Mouse (Mus musculus) mouse embryonic stem cell (cell line): ENCODE measurements around the gene Matk.

Source experiments
- in situ Hi-C, 2 experiments: fragments of 300-500 bp; cut with MboI; formaldehyde crosslinking; loops; 1 replicate in 1 of 2; 3 replicates in 1 of 2; pipeline ENCODE4 v1.14.3; 2019 to 2020; ENCODE audit warnings: low sequenced_read_pairs in 2 of 2, low pct_unique_long_range_greater_than_20kb in 1 of 2, mixed read lengths in 1 of 2; ENCODE audit not compliant: unreplicated experiment in 1 of 2

The Matk gene

DNA sequence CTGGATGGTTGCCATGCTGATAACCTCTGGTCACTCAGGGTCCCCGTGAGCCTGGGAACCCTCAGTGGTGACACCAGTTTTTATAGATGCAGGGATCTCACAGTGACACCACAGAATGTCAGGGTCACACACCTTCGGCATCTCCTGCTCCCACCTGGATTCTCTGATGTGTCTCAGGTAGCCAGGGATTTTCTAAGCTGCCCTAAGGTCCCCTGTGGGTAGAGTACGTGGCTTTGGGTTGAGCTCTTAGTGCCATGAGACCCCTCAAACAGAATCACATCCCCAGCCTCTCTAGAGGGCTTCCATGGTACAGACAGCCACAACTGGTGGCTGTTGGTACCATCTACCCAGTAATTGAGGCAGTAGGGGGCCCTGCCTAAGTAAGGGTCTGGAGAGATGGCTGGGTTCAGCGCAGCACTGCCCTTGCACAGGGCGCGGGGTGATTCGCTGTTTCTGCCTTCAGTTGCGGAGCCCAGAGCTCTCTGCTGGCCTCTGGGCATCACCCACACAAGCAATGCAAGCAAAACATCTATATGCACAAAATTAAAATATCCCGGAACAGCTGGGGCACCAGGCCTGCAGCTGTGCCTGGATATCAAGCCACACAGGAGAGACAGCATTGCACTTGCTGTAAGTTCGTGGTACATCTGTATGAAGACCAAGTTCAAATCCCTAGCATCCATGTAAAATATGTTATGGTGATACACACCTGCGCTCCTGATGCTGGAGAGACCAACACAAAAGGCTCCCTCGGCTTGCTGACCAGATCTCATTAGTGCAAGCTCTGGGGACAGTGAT, 16.1 kb upstream of the Matk start:
- in situ Hi-C loops = no loop called here

DNA sequence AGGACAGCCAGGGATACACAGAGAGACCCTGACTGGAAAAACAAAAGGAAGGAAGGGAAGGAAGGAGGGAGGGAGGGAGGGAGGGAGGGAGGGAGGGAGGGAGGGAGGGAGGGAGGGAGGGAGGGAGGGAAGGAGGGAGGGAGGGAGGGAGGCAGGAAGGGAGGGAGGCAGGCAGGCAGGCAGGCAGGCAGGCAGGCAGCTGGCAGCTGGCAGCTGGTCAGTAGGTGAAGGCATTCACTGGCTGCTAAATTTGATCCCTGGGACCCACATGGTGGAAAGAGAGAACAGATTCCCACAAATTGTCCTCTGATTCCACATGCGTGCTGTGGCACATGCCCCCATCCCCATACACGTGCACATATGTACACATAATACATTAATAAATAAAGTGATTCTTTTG, 14.1 kb upstream of the Matk start:
- in situ Hi-C loops = no loop called here

GRCm38 (mm10) chr10:81240876-81241275, 11.9 kb upstream of the Matk start:
- in situ Hi-C loops = no loop called here

GRCm38 (mm10) chr10:81242021-81242420, 10.7 kb upstream of the Matk start:
- in situ Hi-C loops = no loop called here

GRCm38 (mm10) chr10:81244146-81244545, 8.6 kb upstream of the Matk start:
- in situ Hi-C loops = no loop called here

DNA sequence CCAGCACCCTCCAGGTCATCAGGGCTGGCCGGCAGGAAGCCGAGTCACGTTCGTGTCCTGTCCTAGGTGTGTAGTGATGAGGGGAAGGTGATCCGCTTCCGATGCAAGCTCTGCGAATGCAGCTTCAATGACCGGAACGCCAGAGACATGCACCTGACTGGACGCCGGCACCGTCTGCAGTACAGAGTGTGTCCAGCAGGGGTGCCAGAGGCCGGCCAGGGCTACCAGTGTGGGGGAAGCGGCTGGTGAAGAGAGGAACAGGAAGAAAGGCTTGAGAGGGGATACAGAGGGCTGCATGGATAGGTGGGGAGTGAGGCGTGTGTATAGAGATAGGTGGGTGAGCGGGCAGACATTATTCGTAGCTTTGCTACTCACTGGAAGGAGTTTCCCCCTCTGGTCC, 8.1 kb upstream of the Matk start:
- in situ Hi-C loops = no loop called here

DNA sequence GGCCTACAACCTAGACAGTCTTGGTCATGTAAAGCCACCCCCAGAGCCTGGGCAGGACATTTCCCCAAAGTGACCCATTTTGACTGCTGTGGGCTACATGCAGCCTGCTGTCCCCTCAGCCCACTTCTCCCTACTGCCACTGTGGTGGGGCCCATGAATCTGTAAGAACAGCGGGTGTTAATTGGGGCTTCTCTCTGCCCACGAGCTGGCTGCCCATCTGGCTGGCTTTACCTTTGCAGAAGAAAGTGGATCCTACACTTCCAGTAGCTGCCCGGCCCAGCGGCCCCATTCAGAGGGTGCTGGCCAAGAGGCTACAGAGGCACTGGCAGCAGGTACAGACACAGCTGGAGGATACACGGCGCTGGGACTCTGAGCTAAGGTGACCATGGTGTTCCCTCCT, 7.6 kb upstream of the Matk start:
- in situ Hi-C loops = no loop called here

GRCm38 (mm10) chr10:81247804-81248203, 4.9 kb upstream of the Matk start:
- in situ Hi-C loops = no loop called here

- in situ Hi-C loops = no loop called here
Observed at GRCm38 (mm10) chr10:81249442-81249841, 3.3 kb upstream of the Matk start.

DNA sequence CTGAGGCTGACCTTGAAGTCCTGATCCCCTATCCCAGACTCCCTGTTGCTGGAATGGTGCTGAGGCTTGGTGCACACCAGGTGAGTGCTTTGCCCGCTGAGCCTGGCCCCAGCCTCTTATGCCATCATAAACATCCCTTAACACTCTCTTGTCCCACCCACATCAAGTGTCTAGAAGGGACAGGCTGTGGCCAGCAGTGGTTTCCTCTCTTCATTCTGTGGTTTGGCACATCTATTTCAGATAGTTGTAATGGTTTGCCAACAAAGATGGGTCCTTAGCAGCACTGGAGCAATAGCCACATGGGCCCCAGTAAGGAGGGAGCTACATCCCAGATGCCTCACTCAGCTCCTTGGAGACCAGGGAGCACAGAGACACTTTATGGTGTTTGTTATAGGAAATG, 2.2 kb downstream of the Matk start:
- in situ Hi-C loops = no loop called here

GRCm38 (mm10) chr10:81257158-81258039, 4.7 kb downstream of the Matk start:
- in situ Hi-C loops = no loop called here

GRCm38 (mm10) chr10:81259225-81259884, 6.6 kb downstream of the Matk start:
- in situ Hi-C loops = no loop called here

GRCm38 (mm10) chr10:81261025-81261424, 8.3 kb downstream of the Matk start:
- in situ Hi-C loops = no loop called here

GRCm38 (mm10) chr10:81265540-81265939, 12.8 kb downstream of the Matk start:
- in situ Hi-C loops = no loop called here

GRCm38 (mm10) chr10:81266211-81267105, 13.7 kb downstream of the Matk start, which contains the start of the genes Mrpl54 and Apba3:
Gene Mrpl54 (minus strand): TSS chr10:81266934.
Gene Apba3 (plus strand): TSS chr10:81266960.
- in situ Hi-C loops = no loop called here

- in situ Hi-C loops = no loop called here
Observed at GRCm38 (mm10) chr10:81268056-81268455, 15.3 kb downstream of the Matk start.

DNA sequence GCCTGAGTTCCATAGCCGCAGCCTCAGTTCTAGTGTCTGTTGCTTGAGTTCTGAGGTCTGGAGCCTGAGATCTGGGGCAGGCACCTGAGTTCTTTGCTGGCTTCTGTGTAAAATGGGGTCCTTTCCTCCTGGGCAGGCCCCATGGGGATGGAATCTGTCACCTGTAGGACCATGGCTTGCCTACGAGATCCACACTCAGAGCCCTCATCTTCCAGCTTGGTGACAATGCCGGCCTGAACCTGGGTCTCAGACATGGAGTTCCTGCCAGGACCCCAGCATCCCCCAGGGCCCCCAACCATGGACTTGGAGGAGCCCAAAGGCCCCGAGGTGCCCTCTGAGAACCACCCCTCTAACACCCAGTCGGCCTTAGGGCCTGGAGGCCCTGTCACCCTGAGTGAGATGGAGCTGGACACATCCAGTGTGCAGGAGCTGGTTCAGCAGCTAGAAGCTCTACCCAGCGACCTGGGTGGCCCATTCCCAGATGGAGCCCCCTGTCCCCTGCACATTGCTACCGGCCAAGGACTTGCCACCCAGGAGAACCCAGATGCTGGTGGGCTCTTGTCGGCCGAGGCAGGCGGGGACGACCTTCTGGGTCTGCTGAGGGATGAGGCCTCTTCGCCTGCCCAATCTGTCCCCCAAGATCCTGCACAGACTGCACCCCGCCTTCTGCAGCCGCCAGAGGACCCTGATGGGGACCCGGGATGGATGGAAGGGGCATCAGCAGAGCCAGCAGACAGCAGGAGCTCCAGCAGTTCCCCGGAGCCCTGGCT, 16.1 kb downstream of the Matk start:
- in situ Hi-C loops = no loop called here
